Mouse (Mus musculus): Measurements from ENCODE around the gene Emc4.

GRCm38 (mm10) chr2:112396649-112397048 lies 28.8 kb upstream of the Emc4 start:
- TF ChIP-seq CTCF (IDR thresholded peaks at IDR 0.05) (no peak), EP300 (IDR thresholded peaks at IDR 0.05; ENCODE audit: insufficient read depth, low read depth, low read length) (no peak)

Measured in heart, adult 2 months (tissue).